Mouse (Mus musculus) gastrocnemius, postnatal 36 days (tissue): ENCODE data around the gene Soat1. TPM values are rescaled to one million over a fixed set of nuclear protein-coding genes. Genes with fewer than 3 reads are reported as not detected.
"Not testable (repeated sequence)": the region's sequence is repeated elsewhere in the genome, so short reads cannot be mapped to it uniquely, and the experiment has no call there.

Experiments used
- DNase-seq, 2 experiments: peaks; one replicate each; pipeline ENCODE4 v3.0.0; 2022
- intact Hi-C: fragments of 180-260 bp; cut with DNase I; formaldehyde crosslinking; loops from one replicate; pipeline ENCODE4 v1.15.1; 2025
- total RNA-seq, 2 experiments: library from RNA; stranded (reverse); gene quantifications; 2 replicates each; pipeline ENCODE4 v1.2.3; 2021

The Soat1 gene
- total RNA-seq, 2 experiments from 2014 or later, result 4.0 to 5.6 TPM

DNA sequence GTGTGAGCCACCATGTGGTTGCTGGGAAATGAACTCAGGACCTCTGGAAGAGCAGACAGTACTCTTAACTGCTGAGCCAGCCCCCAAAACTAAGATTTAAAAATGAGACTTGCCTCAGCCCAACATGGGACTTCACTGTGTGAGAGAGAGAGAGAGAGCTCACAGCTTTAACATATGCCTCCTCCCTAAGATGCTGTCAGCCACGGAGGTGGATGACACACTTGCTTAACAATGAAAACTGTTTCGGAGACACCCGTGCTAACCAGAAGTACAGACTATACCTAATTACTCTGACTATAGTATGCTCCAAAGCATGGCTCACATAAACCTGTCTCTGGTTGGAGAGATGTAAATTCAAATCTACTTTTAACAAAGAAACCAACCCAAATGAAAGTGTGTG lies 40.6 kb downstream of the Soat1 start:
- intact Hi-C loops, result no loop called here
- no peak for DNase-seq

DNA sequence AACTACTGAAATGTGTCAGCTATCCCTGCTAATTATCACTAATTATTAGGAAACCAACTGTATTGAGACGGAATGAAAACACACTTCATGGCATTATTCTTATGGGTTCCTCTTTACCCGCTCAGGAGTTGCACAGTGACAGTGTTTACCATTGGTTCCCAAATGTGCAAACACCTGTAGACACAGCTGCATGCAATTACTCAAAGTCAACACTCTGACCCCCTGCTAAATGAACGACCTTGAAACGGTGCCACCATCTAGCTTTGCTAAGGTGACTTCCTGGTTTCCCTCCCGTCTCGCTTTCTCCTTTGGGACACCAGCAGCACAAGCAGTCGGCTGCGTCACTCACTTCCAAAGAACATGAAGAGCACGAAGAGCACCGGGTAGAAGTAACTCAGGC lies 41.6 kb downstream of the Soat1 start:
- DNase-seq, result no peak
- intact Hi-C loops, result no loop called here

DNA sequence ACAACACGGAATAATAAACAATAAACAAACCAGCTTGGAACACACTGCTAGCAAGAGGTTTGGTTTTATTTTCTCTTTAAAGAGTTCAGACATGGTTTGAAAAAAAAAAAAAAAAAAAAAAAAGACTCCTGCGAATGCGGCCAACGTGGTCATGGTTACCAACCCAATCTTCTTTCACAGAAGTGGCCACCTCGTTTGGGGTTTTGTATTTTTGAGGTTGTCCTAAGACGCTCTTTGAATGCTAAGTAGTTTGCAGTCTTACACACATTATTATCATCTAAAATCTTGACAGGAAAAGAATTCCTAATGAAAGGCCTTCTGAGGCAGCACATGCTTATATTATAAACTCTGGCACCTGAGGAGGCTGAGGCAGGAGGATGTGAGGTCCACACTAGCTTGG lies 45.7 kb downstream of the Soat1 start:
- no peak for DNase-seq
- intact Hi-C loops, result no loop called here

DNA sequence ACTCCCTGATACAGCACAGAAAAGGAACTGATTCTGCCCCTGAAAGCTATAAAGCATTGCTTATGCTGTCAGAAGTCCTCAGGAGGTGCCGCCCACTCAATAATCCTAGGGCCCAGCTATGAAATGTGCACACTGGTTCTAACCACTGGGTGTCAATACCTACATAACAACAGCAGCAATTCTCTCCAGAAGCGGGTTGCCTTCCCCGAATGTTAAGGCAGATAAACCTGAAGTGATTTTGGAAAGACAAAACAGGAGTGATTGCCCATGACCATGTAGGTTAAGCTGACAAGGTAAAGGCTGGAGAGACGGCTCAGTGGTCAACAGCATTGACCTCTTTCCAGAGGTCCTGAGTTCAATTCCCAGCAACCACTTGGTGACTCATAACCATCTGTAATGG lies 48.4 kb downstream of the Soat1 start:
- intact Hi-C loops, result no loop called here
- no peak for DNase-seq

DNA sequence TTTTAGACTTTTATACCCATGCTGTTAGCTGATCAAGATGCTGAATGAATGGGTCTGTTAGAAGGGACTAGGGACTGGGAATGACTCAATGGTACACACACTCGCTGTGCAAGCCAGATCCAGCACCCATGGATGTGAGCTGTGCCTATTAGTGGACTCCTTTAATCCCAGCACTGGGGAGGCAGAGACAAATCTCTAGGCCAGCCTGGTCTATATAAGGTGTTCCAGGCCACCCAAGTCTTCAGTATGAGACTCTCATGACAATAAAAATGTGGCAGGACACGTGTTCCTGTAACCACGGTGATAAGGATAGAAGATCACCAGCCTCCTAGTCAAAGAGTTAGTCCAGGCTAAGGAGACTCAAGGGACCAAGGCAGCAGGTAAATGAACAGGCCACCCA lies 50.1 kb downstream of the Soat1 start:
- no peak for DNase-seq
- intact Hi-C loops, result loop anchor here (5.0 kb wide), 1 partner anchor 48 kb away; the partner anchor contains the start of gene Soat1

DNA sequence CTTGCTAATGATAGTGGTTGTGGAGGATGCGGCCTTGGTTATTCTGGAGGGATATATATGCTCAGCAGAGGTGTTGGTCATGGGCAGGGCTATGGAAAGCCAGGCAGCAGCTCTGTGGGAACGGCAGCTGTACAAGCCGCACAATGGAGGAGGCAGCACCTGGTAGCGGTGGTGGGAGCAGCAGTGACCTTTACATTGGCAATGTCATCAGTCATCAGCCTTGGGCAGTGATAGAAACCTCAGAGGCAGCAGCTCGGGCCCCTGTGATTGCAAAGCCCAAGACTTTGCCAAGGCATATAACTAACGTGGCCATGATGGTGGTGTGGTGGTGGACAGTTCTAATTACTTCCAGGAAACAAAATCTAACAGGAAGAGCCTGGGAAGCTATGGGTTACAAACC lies 50.6 kb downstream of the Soat1 start:
- DNase-seq, result no peak
- intact Hi-C loops, result loop anchor here (5.0 kb wide), 1 partner anchor 49 kb away; the partner anchor contains the start of gene Soat1

DNA sequence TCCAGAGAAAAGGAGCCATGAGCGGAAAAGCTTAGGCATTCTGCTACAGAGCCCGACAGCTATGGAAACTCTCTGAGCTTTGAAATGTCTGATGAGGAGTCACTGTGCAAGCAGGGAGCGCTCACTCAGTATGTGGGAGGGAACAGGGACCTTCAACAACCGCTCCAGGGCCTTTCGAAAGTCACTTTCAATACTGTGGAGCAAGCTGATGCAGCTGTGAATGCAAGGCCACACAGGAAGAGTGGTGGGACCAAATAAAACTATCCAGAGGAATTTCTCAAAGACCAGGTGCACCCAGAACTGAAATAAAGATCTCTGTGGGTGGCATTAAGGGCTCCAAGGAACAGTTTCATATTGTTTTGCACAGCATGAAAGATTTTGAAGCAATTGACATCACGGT lies 51.3 kb downstream of the Soat1 start:
- intact Hi-C loops, result loop anchor here (5.0 kb wide), 1 partner anchor 49 kb away; the partner anchor contains the start of gene Soat1

DNA sequence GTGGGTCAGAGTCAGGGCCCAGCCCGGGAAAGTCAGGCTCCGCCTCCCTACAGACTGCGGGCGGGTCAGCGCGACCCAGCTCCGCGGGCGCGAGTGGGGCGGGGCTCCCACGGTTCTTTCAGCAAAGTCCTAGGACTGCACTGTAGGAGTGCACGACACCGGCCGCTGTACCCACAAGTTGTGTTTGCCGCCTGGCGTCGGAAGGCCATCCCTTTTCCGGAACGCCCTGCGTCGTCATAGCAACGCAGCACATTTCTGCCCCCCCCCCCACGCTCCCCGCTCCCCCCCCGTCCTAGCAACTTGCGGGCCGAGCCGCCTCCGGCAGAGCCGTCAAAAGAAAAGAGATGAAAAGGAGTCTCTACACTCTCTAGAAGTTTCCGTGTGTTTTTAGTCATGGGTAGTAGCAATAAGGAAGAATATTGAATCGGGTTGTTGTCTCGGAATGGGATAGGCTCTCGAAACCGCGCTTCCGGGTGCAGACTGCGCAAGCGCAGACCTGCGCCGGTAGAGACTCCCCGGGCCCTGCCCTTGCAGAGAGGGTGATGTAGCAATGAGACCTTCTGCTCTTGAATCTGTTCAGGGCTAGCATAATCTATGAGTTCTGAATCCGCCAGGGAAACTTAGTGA lies 53.3 kb downstream of the Soat1 start, which contains the start of gene Axdnd1:
Gene Axdnd1, minus strand, starts transcription at position 489 of the 627 bp plus-strand sequence.
- intact Hi-C loops, result loop anchor here (5.0 kb wide), 1 partner anchor 52 kb away; the partner anchor contains the start of gene Soat1
- DNase-seq, result peak; percentile 80 to 81

More for the DNA sequence above, 51.3 kb downstream of the Soat1 start:
- no peak for DNase-seq

DNA sequence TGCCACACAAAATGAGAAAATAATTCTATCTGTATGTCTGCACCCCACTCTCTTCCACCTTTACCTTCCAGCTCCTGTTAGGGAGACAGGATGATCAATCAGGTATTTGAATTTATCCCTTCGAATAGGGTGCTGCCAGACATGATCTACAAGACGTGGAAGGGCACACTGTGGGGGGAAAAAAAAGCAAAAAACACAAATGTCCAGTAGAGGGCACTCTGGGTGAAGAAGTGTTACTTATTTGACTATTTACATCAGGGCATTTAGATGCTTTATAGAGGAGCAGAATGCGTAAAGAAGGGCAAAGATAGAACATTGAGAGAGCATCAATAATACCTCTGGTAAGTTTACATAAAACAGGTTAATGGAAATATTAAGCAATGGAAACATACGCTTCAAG lies 56.0 kb downstream of the Soat1 start:
- no peak for DNase-seq

DNA sequence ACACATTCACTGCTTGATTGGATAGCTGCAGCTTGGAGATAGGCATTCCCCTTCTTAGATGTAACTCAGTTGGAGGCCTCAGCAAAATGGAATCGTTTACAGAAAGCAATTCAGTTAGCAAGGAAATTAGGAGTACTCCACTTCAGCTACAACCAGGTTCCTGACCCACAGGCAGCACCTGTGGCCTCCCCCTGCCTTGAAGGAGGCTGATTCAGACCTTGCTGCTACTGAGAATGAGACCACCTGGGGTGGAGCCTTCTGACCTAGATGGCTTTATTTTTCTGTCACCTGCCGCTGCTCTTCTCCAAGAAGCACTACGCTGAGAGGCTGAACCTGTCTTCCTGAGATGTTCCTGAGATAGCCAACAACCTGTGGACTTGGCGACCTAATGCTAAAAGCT lies 65.6 kb downstream of the Soat1 start:
- DNase-seq, result no peak
- intact Hi-C loops, result no loop called here

More for the DNA sequence above, 56.0 kb downstream of the Soat1 start:
- intact Hi-C loops, result loop anchor here (2.0 to 5.0 kb wide), 3 partner anchors 127 to 346 kb away; no protein-coding TSS in a partner anchor

DNA sequence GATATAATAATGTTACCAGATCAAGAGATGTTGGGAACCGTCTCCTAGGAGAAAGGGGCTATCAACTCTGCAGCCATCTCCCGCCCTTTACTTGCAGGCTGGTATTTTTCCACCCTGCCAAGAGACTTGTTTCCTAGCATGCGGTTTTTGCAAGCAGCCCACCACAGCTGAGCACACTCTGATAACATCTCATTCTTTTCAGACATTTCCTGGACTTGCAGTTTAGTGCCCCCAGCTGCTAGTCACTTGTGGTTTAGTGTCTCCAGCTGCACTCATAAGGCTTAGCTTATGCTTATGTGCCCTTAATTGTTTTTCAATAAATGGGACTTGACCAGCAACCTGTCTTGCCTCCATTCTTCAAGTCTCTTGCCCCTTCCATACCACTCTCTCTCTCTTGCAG lies 66.1 kb downstream of the Soat1 start:
- DNase-seq, result no peak

DNA sequence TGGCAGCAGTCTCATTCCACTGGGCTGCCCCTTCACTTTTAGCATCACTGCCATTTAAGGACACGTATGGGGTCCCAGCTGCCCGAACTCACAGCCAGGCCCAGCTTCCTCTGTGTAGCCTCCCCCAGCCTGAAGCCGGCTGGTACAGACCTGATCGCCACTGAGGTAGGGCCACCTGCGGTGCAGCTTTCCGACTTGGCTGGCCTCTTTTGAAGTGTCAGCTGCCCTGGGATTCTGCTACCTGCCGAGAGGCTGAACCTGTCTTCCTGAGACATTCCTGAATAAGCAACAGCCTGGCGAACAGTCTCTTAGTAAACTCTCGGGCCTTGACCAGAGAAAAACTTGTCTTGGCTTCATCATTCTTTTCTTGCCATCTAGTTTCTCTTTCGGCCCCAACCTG lies 70.9 kb downstream of the Soat1 start:
- intact Hi-C loops, result no loop called here
- DNase-seq, result no peak

More for the DNA sequence above, 66.1 kb downstream of the Soat1 start:
- intact Hi-C loops, result no loop called here

DNA sequence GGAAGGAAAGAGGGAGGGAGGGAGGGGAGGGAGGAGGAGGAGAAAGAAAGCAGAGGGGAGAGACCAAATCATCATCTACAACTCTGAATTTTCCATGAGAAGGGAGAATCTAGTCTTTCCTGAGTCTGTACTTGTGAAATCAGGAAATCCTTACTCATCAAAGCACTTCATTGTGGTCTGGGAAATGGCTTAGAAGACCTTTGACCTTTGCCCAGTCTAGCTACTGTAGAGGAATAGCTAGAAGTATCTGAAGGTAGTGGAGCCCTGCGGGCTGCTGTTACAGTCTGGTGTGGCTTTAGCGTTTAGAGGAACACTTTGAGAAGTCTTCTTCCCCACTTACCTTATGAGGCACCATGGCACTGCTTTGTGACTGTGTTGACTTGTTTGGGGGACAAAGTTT lies 71.6 kb downstream of the Soat1 start:
- no peak for DNase-seq
- intact Hi-C loops, result no loop called here

DNA sequence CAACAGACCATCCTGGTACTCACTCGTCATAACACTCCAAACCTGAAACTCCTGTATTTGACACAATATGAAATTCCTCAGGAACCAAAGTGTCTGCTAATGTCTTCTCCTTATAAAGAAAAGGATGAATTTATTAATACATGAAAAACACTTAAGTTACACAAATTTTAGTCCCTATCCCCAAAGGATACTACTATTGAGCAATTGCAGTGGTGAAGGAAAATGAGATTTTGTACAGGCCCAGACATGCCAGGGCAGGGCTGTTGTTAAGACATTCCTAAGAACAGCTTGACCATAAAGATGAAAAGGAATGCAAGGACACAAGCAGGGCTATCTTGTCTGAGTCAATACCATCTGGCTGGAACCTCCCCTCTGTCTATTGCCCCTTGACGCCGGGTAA lies 74.0 kb downstream of the Soat1 start:
- intact Hi-C loops, DNase-seq: not testable (repeated sequence)

DNA sequence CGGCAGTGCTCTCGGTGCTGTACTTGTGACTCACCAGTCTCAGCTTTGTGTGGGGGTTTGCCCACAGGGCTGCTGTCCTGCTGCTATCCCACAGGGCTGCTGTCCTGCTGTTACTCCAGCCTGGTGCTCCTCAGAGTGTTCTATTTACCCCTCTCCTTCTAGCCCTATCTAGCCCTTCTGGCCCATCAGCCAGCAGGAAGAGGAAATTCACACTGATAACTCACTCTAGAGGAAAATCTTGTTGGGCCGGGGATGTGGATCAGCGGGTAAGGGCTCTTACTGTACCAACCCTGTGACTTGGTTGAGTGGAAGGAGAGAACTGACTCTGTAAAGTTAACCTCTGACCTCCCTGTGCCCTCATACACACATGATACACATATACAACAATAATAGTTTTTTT lies 81.0 kb downstream of the Soat1 start:
- intact Hi-C loops, result no loop called here

DNA sequence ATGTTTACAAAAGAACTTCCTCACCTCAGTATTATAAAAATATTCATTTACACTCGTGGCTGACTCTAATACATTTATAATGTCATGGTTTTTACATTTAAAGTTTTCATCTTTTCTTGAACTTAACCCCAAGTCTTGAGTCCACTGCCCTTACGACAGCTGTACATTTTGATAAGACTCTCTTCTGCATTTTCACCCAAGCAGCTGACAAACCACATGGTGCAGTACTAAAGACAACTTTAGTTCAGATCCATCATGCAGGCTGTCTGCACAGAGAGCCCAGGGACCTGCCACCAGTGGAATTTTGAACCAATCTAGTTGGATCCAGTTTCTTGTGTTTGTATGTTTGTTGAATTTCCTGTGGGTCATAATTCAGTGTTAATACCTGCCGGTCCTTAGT lies 87.3 kb downstream of the Soat1 start:
- intact Hi-C loops, result no loop called here
- no peak for DNase-seq

More for the DNA sequence above, 81.0 kb downstream of the Soat1 start:
- DNase-seq, result no peak

DNA sequence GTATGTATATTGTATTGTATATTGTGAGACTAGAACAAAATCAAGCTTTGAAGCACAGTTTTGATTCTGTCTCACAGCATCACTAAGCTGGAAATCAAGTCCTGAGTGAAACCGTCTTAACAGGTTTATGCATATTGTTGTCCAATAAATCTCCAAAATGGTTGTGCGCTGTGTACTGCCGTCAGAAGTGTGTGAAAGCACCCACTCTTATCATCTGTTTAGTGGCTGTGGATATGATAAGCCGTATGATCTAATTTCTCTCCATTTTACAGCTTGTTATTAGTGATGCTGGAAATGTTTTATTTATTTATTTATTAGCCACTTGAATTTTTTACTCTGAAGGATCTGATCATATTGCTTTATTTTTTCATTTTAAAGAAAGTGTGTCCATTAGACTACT lies 87.9 kb downstream of the Soat1 start:
- intact Hi-C loops, result no loop called here
- DNase-seq, result no peak

DNA sequence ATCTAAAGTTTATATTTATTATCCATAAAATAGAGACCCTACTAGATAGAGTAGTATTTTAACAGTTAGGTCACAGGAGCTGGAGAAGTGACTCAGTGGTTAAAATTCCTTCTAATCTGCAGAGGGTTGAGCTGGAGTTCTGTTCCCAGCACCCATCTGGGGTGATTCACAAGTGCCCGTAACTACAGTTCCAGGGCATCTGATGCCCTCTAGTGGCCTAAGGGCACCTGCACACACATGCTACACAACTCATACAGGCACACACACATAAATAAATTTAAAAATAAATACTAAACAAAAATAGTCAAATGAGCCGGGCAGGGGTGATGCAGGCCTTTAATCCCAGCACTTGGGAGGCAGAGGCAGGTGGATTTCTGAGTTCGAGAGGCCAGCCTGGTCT lies 92.9 kb downstream of the Soat1 start:
- intact Hi-C loops, result no loop called here
- DNase-seq, result no peak
